ENCODE assay signal across 7 mouse cellular contexts in genomic region chr15:78834233-78835005, GRCm38 (mm10). TPM values are rescaled to one million over a fixed set of nuclear protein-coding genes. Genes with fewer than 3 reads are reported as not detected.
A peak's percentile ranks its signal among the peaks of the same experiment; 100 is the strongest.
DNase-seq lines count a peak whose midpoint lies in the region; ATAC-seq lines count a peak whose summit lies in the region.

No protein-coding gene starts in this region.

- no peaks in the 10 kb centered on the region for H3K27me3 ChIP-seq in hindbrain, embryonic 15.5 days
- H3K27me3 ChIP-seq in liver, embryonic 15.5 days: no peaks in the 10 kb centered on the region

- 51% methylated on average over 10 of the region's 10 CpGs for WGBS in hindbrain, embryonic 15.5 days
- 43% methylated on average over 10 of the region's 10 CpGs for WGBS in liver, embryonic 15.5 days (ENCODE audit: insufficient replicate concordance)

- peak; percentile 27; the same call in 1 of the 2 replicates for ATAC-seq in hindbrain, embryonic 15.5 days (ENCODE audit: low FRiP score, low read depth)
- ATAC-seq in liver, embryonic 15.5 days (ENCODE audit: insufficient read depth): 0 out of 2 replicates have a peak, but pooled peaks have one; percentile 1

- H3K4me3 ChIP-seq in hindbrain, embryonic 15.5 days: no peak overlapping the region
- no peak overlapping the region for H3K4me3 ChIP-seq in liver, embryonic 15.5 days (replicated peaks)

- H3K9me3 ChIP-seq in hindbrain, embryonic 15.5 days: no peaks in the 10 kb centered on the region
- H3K9me3 ChIP-seq in liver, embryonic 15.5 days (replicated peaks): no peaks in the 10 kb centered on the region

- no peak overlapping the region for H3K9ac ChIP-seq in hindbrain, embryonic 15.5 days
- no peak overlapping the region for H3K9ac ChIP-seq in liver, embryonic 15.5 days

- peak overlapping the region; percentile 78 for H3K27ac ChIP-seq in hindbrain, embryonic 15.5 days (replicated peaks)
- H3K27ac ChIP-seq in liver, embryonic 15.5 days (replicated peaks): peak overlapping the region; percentile 53; the same call in 1 of the 2 replicates

- DNase-seq in 3134 (ENCODE audit: extremely low read depth, insufficient read length, low spot score) (peak; percentile 87), MN1 (ENCODE audit: low spot score) (peak; percentile 62)
- no peak for DNase-seq in thymus, postnatal 36 days
- no peak for DNase-seq in urinary bladder, postnatal 25 days (ENCODE audit: low spot score)
- no peak for DNase-seq in frontal cortex, postnatal 14 days (ENCODE audit: low spot score in 2 of 2)

- no peaks in the 10 kb centered on the region for H3K36me3 ChIP-seq in hindbrain, embryonic 15.5 days
- no peaks in the 10 kb centered on the region for H3K36me3 ChIP-seq in liver, embryonic 15.5 days (replicated peaks)

- H3K4me1 ChIP-seq in hindbrain, embryonic 15.5 days (replicated peaks): peaks cover 44% of the 10 kb centered on the region
- H3K4me1 ChIP-seq in liver, embryonic 15.5 days (replicated peaks): peaks cover 53% of the 10 kb centered on the region

- H3K4me2 ChIP-seq in hindbrain, embryonic 15.5 days: no peak overlapping the region
- H3K4me2 ChIP-seq in liver, embryonic 15.5 days: no peak overlapping the region

RNA-seq across cellular contexts. Expression of gene Cdc42ep1, which starts 8.0 kb away (rescaled TPM):
- 14.7 and 15.5 TPM in 2 replicates for polyA plus RNA-seq in hindbrain, embryonic 15.5 days (2015; fragmentation: Nextera tagmentation; extraction: Ambion mirVana)
- polyA plus RNA-seq in liver, embryonic 15.5 days (2015; fragmentation: Nextera tagmentation; extraction: Ambion mirVana): 13.0 and 15.2 TPM in 2 replicates

RNA-seq across cellular contexts. Expression of gene Lgals2, which starts 20.9 kb away (rescaled TPM):
- 0.68 TPM in 1 of 2 replicates, not detected in the other for polyA plus RNA-seq in hindbrain, embryonic 15.5 days (2015; fragmentation: Nextera tagmentation; extraction: Ambion mirVana)
- 7.7 and 9.5 TPM in 2 replicates for polyA plus RNA-seq in liver, embryonic 15.5 days (2015; fragmentation: Nextera tagmentation; extraction: Ambion mirVana)

RNA-seq across cellular contexts. Expression of gene Card10, which starts 31.6 kb away (rescaled TPM):
- polyA plus RNA-seq in hindbrain, embryonic 15.5 days (2015; fragmentation: Nextera tagmentation; extraction: Ambion mirVana): 2.4 and 2.6 TPM in 2 replicates
- polyA plus RNA-seq in liver, embryonic 15.5 days (2015; fragmentation: Nextera tagmentation; extraction: Ambion mirVana): 1.8 and 2.5 TPM in 2 replicates

RNA-seq across cellular contexts. Expression of gene Gga1, which starts 42.6 kb away (rescaled TPM):
- 44.7 and 51.9 TPM in 2 replicates for polyA plus RNA-seq in hindbrain, embryonic 15.5 days (2015; fragmentation: Nextera tagmentation; extraction: Ambion mirVana)
- 21.4 and 23.6 TPM in 2 replicates for polyA plus RNA-seq in liver, embryonic 15.5 days (2015; fragmentation: Nextera tagmentation; extraction: Ambion mirVana)

Comparison
In these comparisons a context has a peak if more than half of its experiments do, and no peak if none do; other contexts are left out.
1. DNase-seq: peak in 3134 (single experiment) and MN1 (single experiment); none in thymus, postnatal 36 days (0 of 2), urinary bladder, postnatal 25 days (single experiment) and frontal cortex, postnatal 14 days (0 of 2).